Mouse (Mus musculus) C2C12 (cell line): Measurements from ENCODE around the gene Nos3.

Experiments
- CEBPB ChIP-seq: IDR thresholded peaks from one replicate; pipeline ENCODE4 v1.6.1; 2011; ENCODE audit warnings: low read depth, mild to moderate bottlenecking, control low read depth, moderate library complexity
- CTCF ChIP-seq: IDR thresholded peaks from one replicate; pipeline ENCODE4 v1.5.1; 2011; ENCODE audit not compliant: control insufficient read depth, insufficient read depth, insufficient read length
- MAX ChIP-seq: IDR thresholded peaks from one replicate; pipeline ENCODE4 v1.6.1; 2011; ENCODE audit warnings: mild to moderate bottlenecking, control low read depth
- MYOD1 ChIP-seq: IDR thresholded peaks from one replicate; pipeline ENCODE4 v1.6.1; 2011; ENCODE audit warnings: low read depth; ENCODE audit not compliant: control insufficient read depth, insufficient read length
- MYOG ChIP-seq: IDR thresholded peaks from one replicate; pipeline ENCODE4 v1.6.1; 2011; ENCODE audit not compliant: control insufficient read depth, insufficient read length; ENCODE audit errors: extremely low read depth
- USF1 ChIP-seq: IDR thresholded peaks from one replicate; pipeline ENCODE4 v1.6.1; 2011; ENCODE audit warnings: low read depth, mild to moderate bottlenecking, control low read depth, moderate library complexity

DNA sequence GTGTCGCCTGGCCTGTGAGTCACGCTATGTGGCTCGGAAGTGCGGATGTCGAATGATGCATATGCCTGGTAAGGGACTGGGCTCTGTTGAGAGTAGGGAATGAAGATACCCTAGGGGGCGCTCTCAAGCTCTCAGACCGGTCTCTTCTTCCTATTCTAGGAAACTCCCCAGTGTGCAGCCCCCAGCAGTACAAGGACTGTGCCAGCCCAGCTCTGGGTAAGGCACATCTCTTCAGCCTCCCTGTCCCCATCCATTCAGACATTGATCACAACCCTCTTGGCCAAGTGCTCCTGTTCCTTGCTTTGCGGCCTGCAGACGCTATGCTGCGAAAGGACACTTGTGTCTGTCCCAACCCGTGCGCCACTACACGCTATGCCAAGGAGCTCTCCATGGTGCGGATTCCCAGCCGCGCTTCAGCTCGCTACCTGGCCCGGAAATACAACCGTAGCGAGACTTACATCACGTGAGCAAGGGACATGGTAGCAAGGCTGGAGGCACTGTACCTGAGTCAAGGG is 51.7 kb downstream of the Nos3 start:
- TF ChIP-seq CTCF: peak; percentile 33
- TF ChIP-seq MYOD1: no peak
- TF ChIP-seq USF1: no peak
- TF ChIP-seq MAX: no peak
- TF ChIP-seq CEBPB: no peak
- TF ChIP-seq MYOG: no peak
